Mouse (Mus musculus) C2C12 (cell line): Measurements from ENCODE around the gene Top2a. TPM values are rescaled to one million over a fixed set of nuclear protein-coding genes. Genes with fewer than 3 reads are reported as not detected.

Source experiments
- H3K27me3 ChIP-seq: one replicate; pipeline ENCODE4 v1.6.1; 2011; ENCODE audit not compliant: control insufficient read depth, insufficient read depth, insufficient read length
- H3K36me3 ChIP-seq: one replicate; pipeline ENCODE4 v1.6.1; 2011; ENCODE audit not compliant: control insufficient read depth, insufficient read depth
- H3K4me3 ChIP-seq: one replicate; pipeline ENCODE4 v1.5.1; 2011; ENCODE audit warnings: mild to moderate bottlenecking, control low read depth; ENCODE audit not compliant: poor library complexity, insufficient read depth, severe bottlenecking
- H3K79me2 ChIP-seq: one replicate; pipeline ENCODE4 v1.6.1; 2011; ENCODE audit not compliant: control insufficient read depth, insufficient read depth
- H3K79me3 ChIP-seq: one replicate; pipeline ENCODE4 v1.6.1; 2011; ENCODE audit warnings: low read depth, control low read depth
- H3ac ChIP-seq: one replicate; pipeline ENCODE3; 2011; ENCODE audit warnings: low read depth; ENCODE audit not compliant: control insufficient read depth, insufficient read length
- CEBPB ChIP-seq: IDR thresholded peaks from one replicate; pipeline ENCODE4 v1.6.1; 2011; ENCODE audit warnings: low read depth, mild to moderate bottlenecking, control low read depth, moderate library complexity
- CTCF ChIP-seq: IDR thresholded peaks from one replicate; pipeline ENCODE4 v1.5.1; 2011; ENCODE audit not compliant: control insufficient read depth, insufficient read depth, insufficient read length
- FOSL1 ChIP-seq: IDR thresholded peaks from one replicate; pipeline ENCODE4 v1.8.0; 2011; ENCODE audit warnings: mild to moderate bottlenecking, low read length; ENCODE audit not compliant: poor library complexity, insufficient read depth, severe bottlenecking
- MAX ChIP-seq: IDR thresholded peaks from one replicate; pipeline ENCODE4 v1.6.1; 2011; ENCODE audit warnings: mild to moderate bottlenecking, control low read depth
- MYOD1 ChIP-seq: IDR thresholded peaks from one replicate; pipeline ENCODE4 v1.6.1; 2011; ENCODE audit warnings: low read depth; ENCODE audit not compliant: control insufficient read depth, insufficient read length
- MYOG ChIP-seq: IDR thresholded peaks from one replicate; pipeline ENCODE4 v1.6.1; 2011; ENCODE audit not compliant: control insufficient read depth, insufficient read length; ENCODE audit errors: extremely low read depth
- USF1 ChIP-seq: IDR thresholded peaks from one replicate; pipeline ENCODE4 v1.6.1; 2011; ENCODE audit warnings: low read depth, mild to moderate bottlenecking, control low read depth, moderate library complexity
- polyA plus RNA-seq: library from polyadenylated mRNA; unstranded; fragments of >200 nt; fragmentation: generic; extraction: Trizol; gene quantifications from one replicate; pipeline ENCODE4 v1.2.1, GENCODE M21; 2012; ENCODE audit warnings: missing spikeins

The Top2a gene
- polyA plus RNA-seq, 1 experiment, result 83.8 TPM

- H3K79me3 ChIP-seq, result peaks cover 13% of the 10 kb centered on the region
- H3K4me3 ChIP-seq, result no peak overlapping the region
- no peaks in the 10 kb centered on the region for H3K27me3 ChIP-seq
- peaks cover 89% of the 10 kb centered on the region for H3K36me3 ChIP-seq
- peaks cover 39% of the 10 kb centered on the region for H3K79me2 ChIP-seq
- TF ChIP-seq FOSL1, result no peak
- H3ac ChIP-seq, result no peak overlapping the region
These were observed 53.6 kb downstream of the Top2a start for GRCm38 (mm10) chr11:98970191-98970925.

- peaks cover 82% of the 10 kb centered on the region for H3K36me3 ChIP-seq
- no peak for TF ChIP-seq FOSL1
- TF ChIP-seq MYOD1, result no peak
- TF ChIP-seq MYOG, result no peak
- TF ChIP-seq CTCF, result no peak
- no peak for TF ChIP-seq USF1
- no peak for TF ChIP-seq CEBPB
- TF ChIP-seq MAX, result no peak
- H3ac ChIP-seq, result no peak overlapping the region
- peak overlapping the region; percentile 6 for H3K4me3 ChIP-seq
- H3K79me3 ChIP-seq, result peaks cover 22% of the 10 kb centered on the region
- peaks cover 48% of the 10 kb centered on the region for H3K79me2 ChIP-seq
- no peaks in the 10 kb centered on the region for H3K27me3 ChIP-seq
These were observed 54.5 kb downstream of the Top2a start for GRCm38 (mm10) chr11:98969496-98969927.

GRCm38 (mm10) chr11:98968716-98969495 is 55.1 kb downstream of the Top2a start:
- peaks cover 77% of the 10 kb centered on the region for H3K36me3 ChIP-seq
- H3K79me2 ChIP-seq, result peaks cover 54% of the 10 kb centered on the region
- no peak for TF ChIP-seq MAX
- no peak for TF ChIP-seq MYOG
- TF ChIP-seq CTCF, result no peak
- no peak for TF ChIP-seq CEBPB
- no peak for TF ChIP-seq FOSL1
- no peak for TF ChIP-seq MYOD1
- no peak for TF ChIP-seq USF1
- H3K27me3 ChIP-seq, result no peaks in the 10 kb centered on the region
- H3ac ChIP-seq, result no peak overlapping the region
- peaks cover 28% of the 10 kb centered on the region for H3K79me3 ChIP-seq
- H3K4me3 ChIP-seq, result no peak overlapping the region

GRCm38 (mm10) chr11:98968079-98968478 is 55.9 kb downstream of the Top2a start:
- TF ChIP-seq MYOD1 (no peak), FOSL1 (no peak), MYOG (no peak), CEBPB (no peak), USF1 (no peak)
- peaks cover 29% of the 10 kb centered on the region for H3K79me3 ChIP-seq

GRCm38 (mm10) chr11:98966499-98967141 is 57.4 kb downstream of the Top2a start:
- peaks cover 55% of the 10 kb centered on the region for H3K36me3 ChIP-seq
- peaks cover 40% of the 10 kb centered on the region for H3K79me3 ChIP-seq
- H3K27me3 ChIP-seq, result no peaks in the 10 kb centered on the region
- H3K4me3 ChIP-seq, result no peak overlapping the region
- H3K79me2 ChIP-seq, result peaks cover 76% of the 10 kb centered on the region
- TF ChIP-seq MAX, result no peak
- no peak for TF ChIP-seq CEBPB
- H3ac ChIP-seq, result no peak overlapping the region

More at GRCm38 (mm10) chr11:98968079-98968478, 55.9 kb downstream of the Top2a start:
- H3ac ChIP-seq, result no peak overlapping the region
- H3K4me3 ChIP-seq, result no peak overlapping the region
- peaks cover 62% of the 10 kb centered on the region for H3K79me2 ChIP-seq
- H3K27me3 ChIP-seq, result no peaks in the 10 kb centered on the region
- peaks cover 69% of the 10 kb centered on the region for H3K36me3 ChIP-seq
